Mouse (Mus musculus): ENCODE data around the gene Rps11.

DNA sequence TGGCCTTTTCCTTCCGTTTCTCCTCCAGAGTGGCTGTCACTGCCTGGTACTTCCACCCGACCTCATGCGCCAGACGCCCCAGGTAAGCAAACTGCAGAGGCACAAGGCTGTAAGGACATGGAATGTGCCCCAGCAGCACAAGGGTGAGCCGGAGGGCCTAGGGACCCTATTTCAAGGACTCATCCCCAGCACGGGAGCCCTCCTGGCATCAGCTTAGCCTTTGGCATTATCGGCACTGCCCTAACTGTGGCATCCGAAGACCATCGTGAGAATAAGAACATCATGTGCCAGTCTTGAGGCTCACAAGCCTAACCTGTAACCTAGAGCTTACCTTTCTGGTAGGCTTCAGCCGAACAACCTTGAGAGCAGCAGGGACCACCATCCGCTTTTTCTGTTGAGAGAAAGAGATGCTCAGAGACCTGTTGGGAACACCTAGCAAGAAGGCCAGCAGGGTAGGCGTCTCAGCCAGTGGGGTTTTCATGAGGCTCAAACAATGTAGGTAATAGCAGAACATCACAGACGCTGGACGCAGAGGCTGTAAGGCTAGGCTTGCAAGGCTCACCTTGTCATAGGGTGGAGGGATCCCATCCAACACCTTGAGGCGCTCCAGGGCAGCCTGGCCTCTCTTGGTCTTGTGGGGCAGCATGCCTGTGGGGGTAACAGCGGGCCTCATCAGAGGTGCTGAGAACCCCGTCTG is 2.1 kb upstream of the Rps11 start:
- TF ChIP-seq POLR2A (IDR thresholded peaks at IDR 0.05; ENCODE audit: insufficient read depth, low read length) (no peak), CTCF (IDR thresholded peaks at IDR 0.05; ENCODE audit: low read depth, low read length) (no peak)
